Mouse (Mus musculus): ENCODE results near the gene Olfr507.
"Not testable (repeated sequence)": the region's sequence is repeated elsewhere in the genome, so short reads cannot be mapped to it uniquely, and the experiment has no call there.

Gene Olfr507

DNA sequence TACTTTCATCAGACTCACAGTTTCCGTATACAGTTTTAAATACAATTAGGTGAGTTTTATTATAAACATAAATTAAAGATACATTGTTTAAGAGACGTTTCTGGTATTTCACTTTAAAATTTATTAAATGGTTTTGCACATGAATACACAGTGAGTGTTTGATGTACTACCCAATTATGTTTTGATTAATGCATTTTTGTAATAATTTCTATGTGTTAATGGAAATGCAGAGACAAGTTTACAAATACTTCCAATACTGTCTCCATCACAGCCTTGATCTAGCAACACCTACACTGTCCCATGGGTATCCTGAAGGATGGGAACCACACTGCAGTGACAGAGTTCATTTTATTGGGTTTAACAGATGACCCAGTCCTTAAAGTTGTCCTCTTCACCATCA is at the start of gene Olfr507:
Olfr507 (plus strand) TSS at position 301 of the 400 bp plus-strand sequence.
- DNase-seq = no peak

DNA sequence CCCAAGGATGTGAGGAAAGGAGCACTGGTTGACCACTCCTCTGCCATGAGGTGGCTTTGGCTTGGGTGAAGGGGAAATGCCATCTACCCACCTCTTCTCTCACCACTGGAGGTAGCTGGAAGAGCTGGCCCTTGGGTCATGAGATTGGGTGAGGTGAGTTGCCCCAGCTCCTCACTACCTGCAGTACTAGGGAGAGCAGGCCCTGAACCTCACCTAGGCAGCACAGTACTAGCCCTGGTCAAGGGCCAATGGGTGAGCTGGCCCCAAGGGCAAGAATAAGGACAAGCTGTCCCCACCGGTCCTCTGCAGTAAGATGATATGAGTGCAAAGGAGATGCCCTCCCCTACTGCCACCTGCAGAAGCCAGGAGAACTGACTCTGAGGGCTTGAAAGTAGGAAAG is 31.8 kb upstream of the Olfr507 start:
- DNase-seq = no peak

DNA sequence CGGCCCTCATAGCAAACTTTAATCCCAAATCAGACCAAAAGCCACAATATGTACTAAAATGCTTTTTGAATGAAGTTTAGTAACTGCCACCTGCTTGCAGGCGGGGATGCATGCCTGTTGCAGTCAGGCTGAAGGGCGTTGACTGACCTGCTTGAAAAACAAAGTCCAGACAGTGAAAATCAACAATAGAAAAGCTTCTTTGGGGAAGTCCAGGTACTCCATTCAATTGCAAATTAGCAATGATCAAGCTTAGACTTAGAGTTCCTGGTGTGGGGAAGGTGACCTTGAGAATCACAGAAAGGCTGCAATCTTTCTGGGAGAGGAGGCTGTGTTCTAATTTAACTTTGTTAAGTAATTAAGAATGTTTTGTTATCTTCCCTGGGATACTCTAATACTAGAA is 19.7 kb upstream of the Olfr507 start:
- DNase-seq = not testable (repeated sequence)

DNA sequence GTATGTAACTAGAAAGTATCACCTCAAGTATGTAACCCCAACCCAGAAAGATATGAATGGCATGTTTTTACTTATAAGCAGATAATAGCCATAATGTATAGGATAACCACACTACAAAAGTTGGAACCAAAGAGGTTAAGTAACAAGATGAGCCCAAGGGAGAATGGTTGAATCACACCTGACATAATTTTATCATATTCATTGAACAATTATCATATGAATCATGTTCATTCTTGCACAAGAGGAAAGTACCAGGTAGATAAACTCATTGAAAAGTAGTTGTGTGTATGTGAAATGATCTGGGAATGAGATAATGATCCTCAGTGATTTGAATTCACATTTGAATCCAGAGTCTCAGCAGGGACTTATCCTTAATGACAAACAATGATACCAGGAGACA is 11.1 kb upstream of the Olfr507 start, which contains the start of gene Olfr506:
Olfr506 (plus strand) TSS at position 301 of the 400 bp plus-strand sequence.
- no peak for DNase-seq

DNA sequence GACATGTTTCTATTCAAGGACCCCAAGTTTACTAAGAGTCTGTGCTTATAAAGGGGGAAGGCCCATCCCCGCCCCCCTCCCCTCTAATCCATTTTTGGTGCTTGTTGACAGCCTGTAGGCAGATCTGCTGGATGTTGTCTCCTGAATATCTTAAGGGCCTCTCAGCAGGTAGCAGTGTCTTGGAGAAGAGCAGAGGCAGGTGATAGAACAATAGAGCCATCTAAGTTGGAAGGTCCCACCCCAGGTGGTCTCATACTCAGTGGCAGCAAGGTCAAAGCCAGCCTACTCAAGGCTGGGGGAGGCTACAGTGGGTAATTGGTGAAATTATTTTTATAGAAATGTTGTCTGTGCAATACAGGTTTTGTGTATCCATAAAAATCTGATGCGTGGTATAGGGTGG is 7.5 kb upstream of the Olfr507 start:
- no peak for DNase-seq

DNA sequence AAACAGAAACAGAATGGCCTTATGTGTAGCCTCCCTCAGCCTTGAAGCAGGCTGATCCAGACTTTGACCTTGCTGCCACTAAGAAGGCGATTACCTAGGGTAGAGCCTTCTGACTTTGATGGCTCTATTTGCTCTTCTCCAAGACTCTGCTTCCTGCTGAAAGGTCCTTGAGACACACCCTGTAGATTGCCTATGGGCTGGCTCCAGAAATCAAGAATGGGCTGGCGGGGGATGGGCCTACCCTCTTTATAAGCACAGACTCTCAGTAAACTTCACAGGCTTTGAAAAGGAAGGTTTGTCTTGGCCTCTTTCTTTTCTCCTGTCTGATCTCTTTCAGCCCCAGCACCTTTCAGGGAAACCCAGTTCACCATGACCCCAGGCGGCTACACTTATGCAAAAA is 4.8 kb upstream of the Olfr507 start:
- DNase-seq = not testable (repeated sequence)

DNA sequence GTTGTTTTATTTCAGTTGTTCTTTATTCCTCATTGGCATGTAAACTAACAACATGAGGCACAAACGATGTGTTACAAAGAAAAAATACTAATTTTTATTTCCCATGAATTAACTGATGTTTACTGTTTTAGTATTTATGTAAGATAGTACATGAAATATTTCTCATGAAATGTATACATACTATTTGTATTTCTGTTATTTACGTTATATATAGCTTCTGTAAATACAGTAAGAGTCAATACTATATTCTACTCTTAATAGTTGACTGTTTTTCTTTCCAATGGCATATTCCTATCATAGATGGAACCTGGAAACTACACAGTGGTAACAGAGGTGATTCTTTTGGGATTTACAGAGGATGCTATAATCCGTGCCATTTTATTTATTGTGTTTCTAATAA is 8.1 kb downstream of the Olfr507 start, which contains the start of gene Olfr508:
Olfr508 (plus strand) TSS at position 301 of the 400 bp plus-strand sequence.
- DNase-seq = no peak

DNA sequence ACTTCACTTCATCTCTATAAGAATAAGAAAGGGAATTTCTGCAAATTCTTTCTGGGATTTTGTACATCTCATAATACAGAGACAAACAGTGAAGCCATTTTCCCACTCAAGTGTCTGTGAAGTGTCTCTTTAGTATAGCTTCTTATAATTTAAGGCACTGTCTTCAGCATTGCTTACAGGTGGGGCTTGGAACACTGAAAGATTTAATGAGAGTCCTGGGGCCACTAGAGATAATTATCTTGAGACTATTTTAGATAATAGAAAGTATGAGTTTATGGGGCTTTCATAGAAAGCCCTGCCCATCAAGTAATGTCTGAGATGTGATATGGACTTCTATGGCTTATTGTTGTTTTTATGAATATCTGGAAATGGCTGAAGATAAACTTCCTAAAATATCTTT is 30.2 kb downstream of the Olfr507 start, which contains the start of gene Olfr509:
Olfr509 (minus strand) TSS at position 101 of the 400 bp plus-strand sequence.
- no peak for DNase-seq

DNA sequence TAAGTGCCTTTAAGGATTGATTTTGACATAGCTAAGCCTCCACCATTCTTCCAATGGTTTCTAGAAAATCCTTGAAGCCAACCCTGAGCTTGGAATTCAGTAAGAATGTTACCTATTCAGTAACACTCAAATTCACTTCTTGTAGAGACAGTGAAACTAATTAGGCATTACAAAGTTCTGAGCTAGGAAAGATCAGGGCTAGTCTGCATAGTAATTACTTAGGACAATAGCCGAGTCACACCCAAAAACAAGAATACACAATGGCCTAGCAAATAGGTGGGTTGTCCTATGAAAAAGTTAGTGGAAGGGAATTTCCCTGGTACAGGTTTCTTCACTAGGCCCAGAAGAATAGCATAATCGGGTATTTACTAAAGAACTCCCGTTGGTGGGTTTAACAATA is 40.8 kb downstream of the Olfr507 start:
- DNase-seq = no peak

DNA sequence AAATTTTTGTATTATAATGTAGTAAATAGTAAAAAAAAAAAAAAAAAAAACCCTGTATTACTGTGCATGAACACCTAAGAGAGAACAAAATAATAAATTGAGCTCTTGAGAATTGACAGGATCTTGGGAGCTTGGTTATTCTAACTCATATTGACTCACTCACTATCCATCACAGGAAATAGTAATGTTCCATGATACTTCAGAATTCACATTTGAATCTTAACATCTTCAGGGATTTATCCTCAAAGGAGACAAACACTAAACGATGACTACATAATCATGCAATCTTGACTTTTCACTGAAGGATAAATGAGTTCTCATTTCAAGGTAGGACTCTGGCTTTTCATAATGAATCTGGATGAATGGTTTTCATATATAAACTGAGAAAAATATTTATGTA is 44.5 kb downstream of the Olfr507 start, which contains the start of gene Olfr510:
Olfr510 (plus strand) TSS at position 301 of the 400 bp plus-strand sequence.
- DNase-seq = no peak

DNA sequence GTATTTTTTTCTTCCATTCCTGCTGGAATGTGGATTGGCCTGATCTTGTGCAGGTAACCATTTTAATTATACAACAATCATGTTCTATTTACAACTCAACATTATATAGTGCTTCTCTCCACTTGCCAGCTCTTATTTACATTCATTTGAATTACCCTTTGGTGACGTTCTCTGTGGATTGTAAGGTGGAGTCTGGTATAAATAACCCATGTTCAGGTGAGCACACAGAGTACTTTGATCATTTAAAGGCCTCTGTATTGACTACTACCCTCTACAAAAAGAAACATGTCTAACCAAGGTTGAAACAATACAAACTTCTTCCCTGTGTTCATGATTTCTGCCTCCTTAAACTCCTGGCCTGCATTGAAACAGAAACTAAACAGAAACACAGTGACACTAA is 49.4 kb downstream of the Olfr507 start:
- DNase-seq = no peak
